Mouse (Mus musculus) ES-E14 (cell line): ENCODE measurements around the gene Dbf4.

Experiments
- CHD2 ChIP-seq: IDR thresholded peaks from 2 replicates; pipeline ENCODE4 v1.6.1; 2014; ENCODE audit warnings: mild to moderate bottlenecking, low read depth, low read length, inconsistent platforms
- ZC3H11A ChIP-seq: IDR thresholded peaks from 2 replicates; pipeline ENCODE4 v1.6.1; 2012; ENCODE audit warnings: low read depth, mild to moderate bottlenecking, inconsistent platforms, low read length, borderline replicate concordance
- ZNF384 ChIP-seq: IDR thresholded peaks from 2 replicates; pipeline ENCODE4 v1.6.1; 2012; ENCODE audit warnings: low read depth, low read length, inconsistent platforms

DNA sequence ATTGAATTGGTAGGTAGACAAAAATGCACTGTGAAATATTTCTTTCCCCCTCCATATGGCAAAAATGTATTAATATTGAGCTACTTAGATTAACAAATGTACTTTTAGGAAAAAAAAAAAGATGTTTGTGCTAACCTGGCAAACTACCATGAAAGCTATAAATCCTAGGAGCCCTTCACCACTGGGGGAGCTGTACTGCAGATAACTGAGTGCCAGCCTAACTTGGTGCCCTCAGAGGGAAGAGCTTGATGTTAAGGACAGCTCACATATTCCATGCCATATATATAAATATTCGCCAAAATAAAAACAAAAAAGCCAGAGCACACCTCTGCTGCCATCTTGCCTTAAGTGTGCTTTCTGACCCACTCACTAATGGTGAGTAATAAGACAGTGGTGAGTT lies 60.2 kb downstream of the Dbf4 start:
- TF ChIP-seq ZC3H11A (no peak), CHD2 (no peak), ZNF384 (no peak)
